Comparison of ENCODE assay signal across 8 mouse cellular contexts in the genomic region with DNA sequence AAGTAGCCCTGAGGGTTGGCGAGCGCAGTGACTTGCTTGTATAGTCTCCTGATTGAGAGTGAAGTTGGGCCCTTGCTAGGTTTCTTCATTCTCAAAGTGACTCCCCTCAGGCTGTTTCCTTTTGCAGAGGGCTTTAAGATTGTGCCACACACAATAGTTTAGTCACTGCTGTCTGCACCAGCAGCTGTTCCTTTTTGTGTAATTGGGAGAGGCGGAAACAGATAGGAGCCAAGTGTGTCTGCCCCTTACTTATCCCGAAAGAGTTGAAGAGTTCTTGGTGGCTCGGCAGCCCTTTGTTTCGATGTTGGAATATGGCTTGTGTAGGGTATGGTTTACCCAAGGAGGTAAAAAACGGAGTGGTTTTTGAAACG. TPM values are rescaled to one million over a fixed set of nuclear protein-coding genes. Genes with fewer than 3 reads are reported as not detected.
DNase-seq lines count a peak whose midpoint lies in the region; ATAC-seq and TF ChIP-seq lines count a peak whose summit lies in the region.

No protein-coding gene starts in this region.

- peak; percentile 16; the same call in 1 of the 2 replicates for ATAC-seq in erythroblast, adult 5-6 weeks (replicated peaks; ENCODE audit: low FRiP score, poor library complexity, severe bottlenecking)
- ATAC-seq in liver, embryonic 14.5 days (ENCODE audit: insufficient read depth) = no peak

- TF ChIP-seq EP300 in ES-Bruce4 (IDR thresholded peaks at IDR 0.05; ENCODE audit: insufficient read depth, low read depth, low read length) = no peak
- no peak for TF ChIP-seq EP300 in liver, embryonic 14.5 days (IDR thresholded peaks at IDR 0.05; ENCODE audit: low read depth)

- DNase-seq in 416B (ENCODE audit: low read depth) = peak; percentile 70
- peak; percentile 43 for DNase-seq in hindbrain, embryonic 10.5 days (ENCODE audit: low spot score)
- DNase-seq in liver, embryonic 14.5 days (ENCODE audit: low read depth in 3 of 3, low spot score in 3 of 3) = no peak
- DNase-seq in adrenal gland, adult 2 months = no peak
- DNase-seq in left cerebral cortex, adult 11 months (ENCODE audit: low spot score) = no peak

- H3K36me3 ChIP-seq in ES-Bruce4 (ENCODE audit: control insufficient read depth, insufficient read depth, low read length, poor library complexity, severe bottlenecking) = no peaks in the 10 kb centered on the region
- H3K36me3 ChIP-seq in hindbrain, embryonic 10.5 days = no peaks in the 10 kb centered on the region
- H3K36me3 ChIP-seq in liver, embryonic 14.5 days (replicated peaks; ENCODE audit: control insufficient read depth, insufficient read depth, low read depth) = no peaks in the 10 kb centered on the region; the same call in none of the 2 replicates

- peak overlapping the region; percentile 98 for H3K9ac ChIP-seq in ES-Bruce4 (ENCODE audit: low read depth, poor library complexity, severe bottlenecking)
- H3K9ac ChIP-seq in liver, embryonic 14.5 days (replicated peaks) = peak overlapping the region; percentile 91

- H3K4me3 ChIP-seq in ES-Bruce4 (ENCODE audit: low read depth, low read length) = peak overlapping the region; percentile 94
- H3K4me3 ChIP-seq in hindbrain, embryonic 10.5 days = peak overlapping the region; percentile 98
- H3K4me3 ChIP-seq in liver, embryonic 14.5 days (ENCODE audit: insufficient read depth in 1 of 2, low read depth in 2 of 2, low read length in 2 of 2) = peak overlapping the region; percentile 91 to 98
- peak overlapping the region; percentile 89 for H3K4me3 ChIP-seq in olfactory bulb, adult 2 months (ENCODE audit: insufficient read depth, low read depth, low read length)

- TF ChIP-seq POLR2A in ES-Bruce4 (IDR thresholded peaks at IDR 0.05; ENCODE audit: insufficient read depth, low read length) = no peak
- TF ChIP-seq POLR2A in olfactory bulb, adult 2 months (IDR thresholded peaks at IDR 0.05; ENCODE audit: insufficient read depth, low read depth, low read length) = no peak

- H3K4me2 ChIP-seq in liver, embryonic 14.5 days (ENCODE audit: low read depth) = peak overlapping the region; percentile 94

- no peaks in the 10 kb centered on the region for H3K9me3 ChIP-seq in ES-Bruce4 (replicated peaks; ENCODE audit: control insufficient read depth, insufficient read depth, low read length, poor library complexity, severe bottlenecking)
- H3K9me3 ChIP-seq in hindbrain, embryonic 10.5 days = no peaks in the 10 kb centered on the region
- H3K9me3 ChIP-seq in liver, embryonic 14.5 days (ENCODE audit: control insufficient read depth, low read length) = no peaks in the 10 kb centered on the region

- H3K27me3 ChIP-seq in ES-Bruce4 (ENCODE audit: control insufficient read depth, insufficient read depth, low read length, poor library complexity, severe bottlenecking) = no peaks in the 10 kb centered on the region
- no peaks in the 10 kb centered on the region for H3K27me3 ChIP-seq in hindbrain, embryonic 10.5 days (ENCODE audit: insufficient read depth, poor library complexity, severe bottlenecking)
- H3K27me3 ChIP-seq in liver, embryonic 14.5 days (ENCODE audit: control insufficient read depth, insufficient read depth, low read length) = no peaks in the 10 kb centered on the region

- no peaks in the 10 kb centered on the region for H3K4me1 ChIP-seq in ES-Bruce4 (ENCODE audit: control insufficient read depth, insufficient read depth, low read length)
- peaks cover 25% of the 10 kb centered on the region for H3K4me1 ChIP-seq in hindbrain, embryonic 10.5 days (replicated peaks)
- H3K4me1 ChIP-seq in liver, embryonic 14.5 days (replicated peaks; ENCODE audit: control insufficient read depth in 2 of 2, insufficient read depth in 2 of 2, low read length in 1 of 2) = peaks cover 32 to 43% of the 10 kb centered on the region in 2 experiments
- peaks cover 10% of the 10 kb centered on the region for H3K4me1 ChIP-seq in olfactory bulb, adult 2 months (ENCODE audit: control insufficient read depth, insufficient read depth, low read length)

- 3% methylated on average over 8 of the region's 8 CpGs for WGBS in hindbrain, embryonic 10.5 days
- under 1% methylated on average over 8 of the region's 8 CpGs for WGBS in liver, embryonic 14.5 days (ENCODE audit: insufficient replicate concordance)
- 1% methylated on average over 8 of the region's 8 CpGs for WGBS in olfactory bulb, adult 2 months

- H3K27ac ChIP-seq in ES-Bruce4 (ENCODE audit: insufficient read depth, low read length) = peak overlapping the region; percentile 76
- H3K27ac ChIP-seq in hindbrain, embryonic 10.5 days = peak overlapping the region; percentile 94
- H3K27ac ChIP-seq in liver, embryonic 14.5 days = peak overlapping the region; percentile 92
- H3K27ac ChIP-seq in olfactory bulb, adult 2 months (ENCODE audit: insufficient read depth, low read depth, low read length) = no peak overlapping the region

- no peak for TF ChIP-seq CTCF in ES-Bruce4 (IDR thresholded peaks at IDR 0.05; ENCODE audit: low read depth, low read length)
- no peak for TF ChIP-seq CTCF in liver, embryonic 14.5 days (IDR thresholded peaks at IDR 0.05; ENCODE audit: low read depth)
- TF ChIP-seq CTCF in olfactory bulb, adult 2 months (IDR thresholded peaks at IDR 0.05; ENCODE audit: insufficient read depth, low read depth, low read length) = no peak

RNA-seq across cellular contexts. Expression of gene Ubp1, which starts 1.4 kb away (rescaled TPM):
- 102 and 111 TPM in 2 replicates for polyA plus RNA-seq in ES-Bruce4 (2011; ENCODE audit: insufficient read depth, insufficient read length, low read depth, missing spikeins)
- total RNA-seq in erythroblast, adult 5-6 weeks (2015; ENCODE audit: low replicate concordance) = 227 and 253 TPM in 2 replicates
- 245 and 285 TPM in 2 replicates for total RNA-seq in erythroblast, adult 5-6 weeks (2017; ENCODE audit: low replicate concordance)
- 36.3 and 36.8 TPM in 2 replicates for polyA plus RNA-seq in hindbrain, embryonic 10.5 days (2016; fragmentation: Nextera tagmentation; extraction: Ambion mirVana)
- 58.6 and 72.6 TPM in 2 replicates for polyA plus RNA-seq in liver, embryonic 14.5 days (2012; rRNA removed)
- 46.0 and 55.4 TPM in 2 replicates for polyA plus RNA-seq in liver, embryonic 14.5 days (2014; fragmentation: Nextera tagmentation; extraction: Ambion mirVana)
- not detected in 2 replicates for polyA plus RNA-seq in olfactory bulb, adult 2 months (2012; ENCODE audit: insufficient read depth, insufficient read length, low replicate concordance, missing spikeins)
- 10 to 100 TPM; 42.0 to 74.1 TPM for total RNA-seq in adrenal gland, adult 2 months (2021)
- polyA plus RNA-seq in adrenal gland, adult 2 months (2012; rRNA removed) = 42.2 and 48.0 TPM in 2 replicates

Comparison
In these comparisons a context has a peak if more than half of its experiments do, and no peak if none do; other contexts are left out.
1. DNase-seq: peak in 416B (single experiment) and hindbrain, embryonic 10.5 days (single experiment); none in liver, embryonic 14.5 days (0 of 3), adrenal gland, adult 2 months (single experiment) and left cerebral cortex, adult 11 months (single experiment).
2. Peak in every context shown above with its lines, with median percentiles within 50 percentile points of each other: H3K4me3 ChIP-seq.